Mouse (Mus musculus) heart, adult 2 months (tissue): Measurements from ENCODE around the gene Gbe1. TPM values are rescaled to one million over a fixed set of nuclear protein-coding genes. Genes with fewer than 3 reads are reported as not detected.

Experiments used
- DNase-seq, 2 experiments: peaks; one replicate each; pipeline ENCODE4 v3.0.0; 2021
- H3K27ac ChIP-seq: fragments of 200-600 bp; 2 replicates; pipeline ENCODE4 v1.8.1; 2022
- H3K27me3 ChIP-seq: fragments of 200-500 bp; 2 replicates; pipeline ENCODE4 v1.6.1; 2012; ENCODE audit warnings: mild to moderate bottlenecking, low read length, inconsistent platforms, mixed read lengths; ENCODE audit not compliant: control insufficient read depth, insufficient read depth
- H3K36me3 ChIP-seq: fragments of 200-500 bp; 2 replicates; pipeline ENCODE4 v1.6.1; 2012; ENCODE audit warnings: low read length, inconsistent platforms; ENCODE audit not compliant: control insufficient read depth, insufficient read depth
- H3K4me1 ChIP-seq: fragments of 200-500 bp; 2 replicates; pipeline ENCODE4 v1.6.1; 2011; ENCODE audit warnings: low read length; ENCODE audit not compliant: control insufficient read depth, insufficient read depth
- H3K4me3 ChIP-seq: fragments of 200-600 bp; 2 replicates; pipeline ENCODE4 v1.8.1; 2022
- H3K79me2 ChIP-seq: fragments of 200-500 bp; replicated peaks from 2 replicates; pipeline ENCODE4 v1.6.1; 2012; ENCODE audit warnings: mild to moderate bottlenecking, inconsistent platforms, low read length, moderate library complexity, mixed read lengths; ENCODE audit not compliant: control insufficient read depth, insufficient read depth
- H3K9ac ChIP-seq: fragments of 200-500 bp; 2 replicates; pipeline ENCODE4 v1.6.1; 2012; ENCODE audit warnings: low read depth, mild to moderate bottlenecking, control low read depth, inconsistent platforms, low read length, mixed read lengths
- CTCF ChIP-seq: fragments of 200-600 bp; IDR thresholded peaks from 2 replicates; pipeline ENCODE4 v1.8.1; 2022; ENCODE audit warnings: antibody characterized with exemption, mild to moderate bottlenecking, moderate library complexity
- EP300 ChIP-seq: fragments of 200-500 bp; IDR thresholded peaks from 2 replicates; pipeline ENCODE4 v1.6.1; 2011; ENCODE audit warnings: low read depth, low read length, control low read depth; ENCODE audit not compliant: insufficient read depth
- POLR2A ChIP-seq: fragments of 200-500 bp; IDR thresholded peaks from 2 replicates; pipeline ENCODE4 v1.6.1; 2011; ENCODE audit warnings: mild to moderate bottlenecking, low read depth, low read length, control low read depth; ENCODE audit not compliant: insufficient read depth
- WGBS: fragments of 180-500 bp; shearing (Covaris S2); methylation state at CpG from one replicate; pipeline ENCODE4 v1.1.7; 2018; 5-methylcytosine and 5-hydroxymethylcytosine counted together
- intact Hi-C: fragments of 180-260 bp; cut with DNase I; formaldehyde crosslinking; loops from one replicate; pipeline ENCODE4 v1.15.1; 2025
- polyA plus RNA-seq: library from polyadenylated mRNA; depleted of rRNA; stranded (reverse); fragments of >200 nt; gene quantifications from 2 replicates; pipeline ENCODE4 v1.2.3, GENCODE M21; 2012
- total RNA-seq, 2 experiments: library from RNA; stranded (reverse); gene quantifications; 2 replicates each; pipeline ENCODE4 v1.2.3; 2021

Gene Gbe1
- total and polyA plus RNA-seq, 3 experiments: 28.5 to 46.6 (median 43.9) TPM

DNA sequence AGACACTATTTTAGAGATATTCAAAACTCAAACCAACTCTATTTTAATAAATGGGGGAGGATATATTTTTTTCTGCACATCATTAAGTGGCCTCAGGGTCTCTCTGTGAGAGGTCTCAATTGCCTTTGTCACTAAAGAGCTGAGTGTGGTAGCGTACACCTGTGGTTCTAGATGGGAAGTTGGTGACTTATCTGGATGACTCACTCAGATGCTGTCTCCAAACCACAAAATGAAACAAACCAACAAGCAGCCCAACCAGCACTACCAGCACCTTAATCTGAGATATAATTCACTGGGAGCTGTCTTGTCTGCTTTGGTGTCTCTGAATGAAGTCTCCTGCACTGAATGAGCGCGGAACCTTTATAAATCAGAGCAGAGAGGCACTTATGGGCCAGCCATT lies 51.5 kb downstream of the Gbe1 start:
- 96% methylated on average over 3 of the region's 3 CpGs for WGBS
- no peak overlapping the region for H3K4me3 ChIP-seq
- H3K36me3 ChIP-seq: no peaks in the 10 kb centered on the region
- no peaks in the 10 kb centered on the region for H3K27me3 ChIP-seq
- no peak overlapping the region for H3K9ac ChIP-seq
- DNase-seq: no peak
- H3K4me1 ChIP-seq: no peaks in the 10 kb centered on the region
- no peak overlapping the region for H3K27ac ChIP-seq
- intact Hi-C loops: no loop called here
- H3K79me2 ChIP-seq: no peaks in the 10 kb centered on the region
- TF ChIP-seq CTCF (no peak), EP300 (no peak), POLR2A (no peak)

DNA sequence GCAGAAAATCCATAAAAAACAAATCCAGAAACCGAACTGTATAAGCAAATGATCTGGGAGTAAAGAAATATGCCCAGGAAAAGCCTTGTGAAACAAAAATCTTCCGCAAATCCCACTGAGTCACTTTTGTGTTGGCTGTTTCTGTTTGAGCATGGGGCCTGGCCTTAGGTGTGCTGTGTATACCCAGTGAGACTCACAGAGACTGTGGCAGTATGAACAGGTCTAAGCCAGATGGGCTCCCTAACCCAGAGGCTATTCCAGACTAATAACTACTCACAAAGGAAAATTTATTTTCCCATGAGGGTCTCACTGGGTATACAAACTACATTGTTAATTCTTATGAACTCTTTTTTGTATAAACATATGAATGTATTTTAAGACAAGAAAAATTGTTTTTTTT lies 67.3 kb downstream of the Gbe1 start:
- Histone ChIP-seq H3K4me3 (no peak overlapping the region), H3K79me2 (no peaks in the 10 kb centered on the region), H3K9ac (no peak overlapping the region), H3K27me3 (no peaks in the 10 kb centered on the region), H3K27ac (no peak overlapping the region), H3K36me3 (no peaks in the 10 kb centered on the region), H3K4me1 (no peaks in the 10 kb centered on the region)
- TF ChIP-seq CTCF (no peak), POLR2A (no peak), EP300 (no peak)
- WGBS: 99% methylated on average over 2 of the region's 2 CpGs
- no peak for DNase-seq
- intact Hi-C loops: no loop called here

DNA sequence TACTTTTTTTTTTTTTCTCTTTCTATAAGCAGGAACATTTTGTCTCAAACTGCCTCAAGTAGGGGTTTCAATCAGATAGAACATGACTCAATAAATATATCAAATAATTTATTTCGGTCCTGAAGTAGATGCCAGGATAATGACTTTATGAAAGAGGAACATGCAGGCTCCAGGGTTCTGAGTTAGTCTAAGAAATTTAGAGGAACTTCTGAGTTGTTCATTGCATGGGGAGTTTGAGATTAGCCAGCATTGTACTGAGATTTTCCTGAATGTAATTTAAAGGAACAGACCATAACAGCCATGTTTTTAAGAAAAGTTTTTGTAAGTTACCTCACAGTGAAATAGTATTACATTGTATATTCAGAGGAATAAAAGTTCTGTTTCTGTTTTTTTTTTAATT lies 71.7 kb downstream of the Gbe1 start:
- TF ChIP-seq CTCF: no peak
- TF ChIP-seq POLR2A: no peak
- no peak for TF ChIP-seq EP300
- Histone ChIP-seq H3K27ac (no peak overlapping the region), H3K36me3 (no peaks in the 10 kb centered on the region), H3K9ac (no peak overlapping the region), H3K27me3 (no peaks in the 10 kb centered on the region), H3K79me2 (no peaks in the 10 kb centered on the region), H3K4me3 (no peak overlapping the region), H3K4me1 (no peaks in the 10 kb centered on the region)
- no peak for DNase-seq
- intact Hi-C loops: no loop called here
- 77% methylated on average over 1 of the region's 1 CpGs for WGBS

DNA sequence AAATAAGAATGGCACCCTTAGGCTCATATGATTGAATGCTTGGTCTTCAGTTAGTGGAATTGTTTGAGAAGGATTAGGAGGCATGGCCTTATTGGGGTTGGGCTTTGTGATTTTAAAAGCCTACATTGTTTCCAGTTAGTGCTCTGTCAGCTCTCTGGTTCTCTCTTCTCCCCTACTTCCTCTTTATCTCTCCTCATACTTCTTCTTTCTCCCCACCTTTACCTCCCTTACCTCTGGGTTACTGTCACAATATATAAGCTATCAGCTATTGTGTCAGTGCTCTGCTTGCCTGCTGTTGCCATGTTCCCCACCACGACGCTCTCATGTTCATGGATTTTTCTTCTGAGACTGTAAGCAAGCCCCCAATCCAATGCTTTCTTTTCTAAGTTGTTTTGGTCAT lies 73.6 kb downstream of the Gbe1 start:
- Histone ChIP-seq H3K9ac (no peak overlapping the region), H3K27ac (no peak overlapping the region), H3K27me3 (no peaks in the 10 kb centered on the region), H3K4me3 (no peak overlapping the region), H3K4me1 (no peaks in the 10 kb centered on the region), H3K79me2 (no peaks in the 10 kb centered on the region), H3K36me3 (no peaks in the 10 kb centered on the region)
- WGBS: 97% methylated on average over 2 of the region's 2 CpGs
- intact Hi-C loops: no loop called here
- TF ChIP-seq EP300 (no peak), CTCF (no peak), POLR2A (no peak)
- DNase-seq: no peak

DNA sequence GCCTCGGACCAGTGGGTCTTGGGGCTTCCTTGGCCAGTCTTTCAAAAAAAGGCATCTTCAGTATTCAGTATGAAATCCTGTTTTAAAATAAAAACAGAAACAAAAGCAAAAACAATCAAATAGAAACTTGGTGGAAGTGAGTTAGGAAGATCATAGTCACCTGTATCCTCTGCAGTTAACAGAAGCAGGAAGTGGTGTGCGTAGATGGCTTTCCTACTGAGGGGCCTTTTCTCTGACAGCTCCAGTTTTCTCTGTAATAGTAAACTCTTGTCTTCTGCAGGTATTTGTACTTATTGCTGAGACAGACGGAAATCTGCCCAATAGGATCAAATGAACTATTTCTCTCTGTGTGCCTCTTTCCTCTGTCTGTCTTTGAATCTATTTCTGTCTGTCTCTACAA lies 81.5 kb downstream of the Gbe1 start:
- no peaks in the 10 kb centered on the region for H3K4me1 ChIP-seq
- H3K9ac ChIP-seq: no peak overlapping the region
- H3K36me3 ChIP-seq: no peaks in the 10 kb centered on the region
- no peaks in the 10 kb centered on the region for H3K27me3 ChIP-seq
- no peak for DNase-seq
- no peak overlapping the region for H3K27ac ChIP-seq
- no peak overlapping the region for H3K4me3 ChIP-seq
- intact Hi-C loops: no loop called here
- H3K79me2 ChIP-seq: no peaks in the 10 kb centered on the region
- TF ChIP-seq EP300: no peak
- 63% methylated on average over 3 of the region's 3 CpGs for WGBS

DNA sequence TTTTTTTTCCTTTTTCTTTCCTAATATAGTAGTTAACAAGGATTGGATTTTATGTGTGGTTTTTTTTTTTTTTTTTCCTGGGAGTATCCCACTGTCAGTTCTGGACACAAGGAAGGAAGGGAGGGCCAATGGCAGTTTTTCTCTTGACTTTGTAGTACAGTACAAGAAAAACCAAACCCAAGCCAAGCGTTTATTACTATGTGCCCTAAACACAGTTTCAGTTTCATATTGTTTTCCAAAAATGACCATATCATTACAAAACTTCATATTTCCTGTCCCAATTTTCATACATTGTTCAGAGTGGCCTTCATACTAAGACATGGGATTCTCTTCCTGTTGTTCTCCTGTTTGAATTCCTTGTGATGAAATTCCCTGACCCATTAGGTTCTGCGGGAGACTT lies 94.0 kb downstream of the Gbe1 start:
- WGBS: 42% methylated on average over 2 of the region's 2 CpGs
- intact Hi-C loops: no loop called here
- H3K79me2 ChIP-seq: no peaks in the 10 kb centered on the region
- no peaks in the 10 kb centered on the region for H3K36me3 ChIP-seq
- no peaks in the 10 kb centered on the region for H3K4me1 ChIP-seq
- no peaks in the 10 kb centered on the region for H3K27me3 ChIP-seq
- TF ChIP-seq EP300: no peak
- no peak overlapping the region; the same call in 1 of the 2 replicates for H3K27ac ChIP-seq
- DNase-seq: no peak
- H3K4me3 ChIP-seq: no peak overlapping the region
- no peak overlapping the region for H3K9ac ChIP-seq

DNA sequence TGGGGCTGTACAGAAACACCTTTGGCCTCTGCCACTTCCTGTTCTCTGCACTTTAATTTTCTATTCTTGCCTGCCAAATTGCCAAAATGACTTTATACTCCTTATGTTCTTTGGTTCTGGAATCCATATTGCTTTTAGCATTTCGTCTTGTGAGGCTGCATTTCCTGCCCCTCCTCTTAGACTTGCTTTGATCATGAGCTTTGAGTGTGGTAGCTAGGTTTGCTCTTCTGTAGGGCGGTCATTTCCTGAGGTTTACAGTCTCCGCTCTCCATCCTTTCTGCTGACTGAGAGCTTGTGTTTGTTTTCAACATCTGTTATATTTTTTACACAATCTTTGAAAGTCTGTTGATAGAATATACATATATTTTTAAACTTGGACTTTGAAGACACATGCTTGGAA lies 107.3 kb downstream of the Gbe1 start:
- Histone ChIP-seq H3K27me3 (no peaks in the 10 kb centered on the region), H3K79me2 (no peaks in the 10 kb centered on the region), H3K4me3 (no peak overlapping the region), H3K9ac (no peak overlapping the region), H3K4me1 (no peaks in the 10 kb centered on the region), H3K36me3 (no peaks in the 10 kb centered on the region), H3K27ac (no peak overlapping the region)
- intact Hi-C loops: no loop called here
- TF ChIP-seq EP300 (no peak), POLR2A (no peak), CTCF (no peak)
- no peak for DNase-seq
- WGBS: 74% methylated on average over 3 of the region's 3 CpGs
